In the genomic region with DNA sequence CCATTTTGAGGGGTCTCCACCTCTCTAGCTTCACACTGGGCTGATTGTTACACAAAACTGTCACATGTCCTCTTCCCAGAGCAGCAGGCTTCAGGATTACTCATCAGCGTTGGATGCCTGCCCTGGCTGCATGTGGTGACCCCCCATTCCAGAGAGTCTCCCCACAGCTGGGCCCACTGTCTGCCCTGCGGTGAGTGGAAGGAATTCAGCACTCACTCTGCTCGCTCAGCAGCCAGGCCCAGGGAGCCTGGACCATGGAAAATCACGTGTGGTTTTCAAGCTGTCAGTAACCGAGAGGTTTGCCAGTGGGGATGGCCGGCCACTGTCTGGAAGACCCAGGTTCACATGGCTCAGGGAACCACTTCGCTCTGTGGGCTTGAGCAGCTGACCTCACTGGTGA, we compare ENCODE assay signal across 8 mouse cellular contexts. TPM values are rescaled to one million over a fixed set of nuclear protein-coding genes. Genes with fewer than 3 reads are reported as not detected.
A peak's percentile ranks its signal among the peaks of the same experiment; 100 is the strongest.
DNase-seq lines count a peak whose midpoint lies in the region; ATAC-seq lines count a peak whose summit lies in the region.

No protein-coding gene starts in this region.

- H3K27me3 ChIP-seq in hindbrain, embryonic 16.5 days (replicated peaks; ENCODE audit: control insufficient read depth, insufficient read depth, low read length): peaks cover 8% of the 10 kb centered on the region
- H3K27me3 ChIP-seq in limb, embryonic 12.5 days: peaks cover 16% of the 10 kb centered on the region

- H3K9ac ChIP-seq in hindbrain, embryonic 16.5 days (ENCODE audit: low read depth, low read length): no peak overlapping the region; the same call in 1 of the 2 replicates
- no peak overlapping the region for H3K9ac ChIP-seq in limb, embryonic 12.5 days (replicated peaks)

- peak; percentile 63 for DNase-seq in adrenal gland, postnatal 10 days
- no peak for DNase-seq in adrenal gland, adult 18-20 months (ENCODE audit: low spot score in 2 of 2)
- peak; percentile 98 for DNase-seq in 3T3-L1 (ENCODE audit: low read depth, low spot score)
- DNase-seq in gastrocnemius, adult 18-20 months (ENCODE audit: low spot score): peak; percentile 65
- no peak for DNase-seq in spleen, postnatal 10 days (ENCODE audit: low spot score in 2 of 2)

- H3K27ac ChIP-seq in hindbrain, embryonic 16.5 days (ENCODE audit: low read depth, low read length): peak overlapping the region; percentile 31; the same call in 1 of the 2 replicates
- peak overlapping the region; percentile 69; the same call in 1 of the 2 replicates for H3K27ac ChIP-seq in limb, embryonic 12.5 days

- H3K9me3 ChIP-seq in hindbrain, embryonic 16.5 days (ENCODE audit: control insufficient read depth, low read length): no peaks in the 10 kb centered on the region
- H3K9me3 ChIP-seq in limb, embryonic 12.5 days: no peaks in the 10 kb centered on the region; the same call in 1 of the 2 replicates

- H3K36me3 ChIP-seq in hindbrain, embryonic 16.5 days (ENCODE audit: control insufficient read depth, insufficient read depth, low read length): no peaks in the 10 kb centered on the region
- no peaks in the 10 kb centered on the region for H3K36me3 ChIP-seq in limb, embryonic 12.5 days

- H3K4me3 ChIP-seq in hindbrain, embryonic 16.5 days (ENCODE audit: low read length): no peak overlapping the region
- no peak overlapping the region for H3K4me3 ChIP-seq in limb, embryonic 12.5 days (replicated peaks)

- no peak overlapping the region for H3K4me2 ChIP-seq in hindbrain, embryonic 16.5 days (ENCODE audit: low read length)
- H3K4me2 ChIP-seq in limb, embryonic 12.5 days: no peak overlapping the region

- 27% methylated on average over 7 of the region's 7 CpGs for WGBS in hindbrain, embryonic 16.5 days
- 44% methylated on average over 7 of the region's 7 CpGs for WGBS in limb, embryonic 12.5 days

- peaks cover 3% of the 10 kb centered on the region for H3K4me1 ChIP-seq in hindbrain, embryonic 16.5 days (ENCODE audit: control insufficient read depth, insufficient read depth, low read depth, low read length)
- H3K4me1 ChIP-seq in limb, embryonic 12.5 days (replicated peaks): peaks cover 7% of the 10 kb centered on the region

- peak; percentile 64 for ATAC-seq in hindbrain, embryonic 16.5 days
- no peak for ATAC-seq in limb, embryonic 12.5 days (ENCODE audit: insufficient number of reproducible peaks, insufficient read depth, low FRiP score, low TSS enrichment, low read depth)
- ATAC-seq in cerebellum, adult (ENCODE audit: insufficient number of reproducible peaks, low FRiP score, low TSS enrichment): no peak

RNA-seq across cellular contexts. Expression of gene Aebp1, which starts 5.8 kb away (rescaled TPM):
- total RNA-seq in adrenal gland, postnatal 10 days (2021): 100 to 1,000 TPM; 153 to 172 TPM
- 100 to 1,000 TPM; 245 to 387 TPM for total RNA-seq in adrenal gland, adult 18-20 months (2021)
- 10 to 100 TPM; 61.2 to 83.6 TPM for total RNA-seq in gastrocnemius, adult 18-20 months (2021)
- polyA plus RNA-seq in hindbrain, embryonic 16.5 days (2015; fragmentation: Nextera tagmentation; extraction: Ambion mirVana): 27.4 and 35.8 TPM in 2 replicates
- 12.5 and 15.2 TPM in 2 replicates for polyA plus RNA-seq in limb, embryonic 12.5 days (2016; fragmentation: Nextera tagmentation; extraction: Ambion mirVana)

RNA-seq across cellular contexts. Expression of gene Polm, which starts 18.1 kb away (rescaled TPM):
- total RNA-seq in adrenal gland, postnatal 10 days (2021): 10 to 100 TPM in 1 of 2 experiments, 1 to 10 TPM in 1; 6.3 to 13.7 TPM
- total RNA-seq in adrenal gland, adult 18-20 months (2021): 1 to 10 TPM; 4.9 to 5.3 TPM
- 1 to 10 TPM; 2.0 to 2.3 TPM for total RNA-seq in gastrocnemius, adult 18-20 months (2021)
- polyA plus RNA-seq in hindbrain, embryonic 16.5 days (2015; fragmentation: Nextera tagmentation; extraction: Ambion mirVana): 5.5 and 6.1 TPM in 2 replicates
- polyA plus RNA-seq in limb, embryonic 12.5 days (2016; fragmentation: Nextera tagmentation; extraction: Ambion mirVana): 9.0 and 10.0 TPM in 2 replicates

RNA-seq across cellular contexts. Expression of gene Pold2, which starts 22.2 kb away (rescaled TPM):
- 10 to 100 TPM; 48.6 to 53.0 TPM for total RNA-seq in adrenal gland, postnatal 10 days (2021)
- total RNA-seq in adrenal gland, adult 18-20 months (2021): 10 to 100 TPM; 34.1 to 44.6 TPM
- 10 to 100 TPM; 44.5 to 45.6 TPM for total RNA-seq in gastrocnemius, adult 18-20 months (2021)
- polyA plus RNA-seq in hindbrain, embryonic 16.5 days (2015; fragmentation: Nextera tagmentation; extraction: Ambion mirVana): 59.6 and 62.5 TPM in 2 replicates
- polyA plus RNA-seq in limb, embryonic 12.5 days (2016; fragmentation: Nextera tagmentation; extraction: Ambion mirVana): 127 and 129 TPM in 2 replicates

RNA-seq across cellular contexts. Expression of gene Myl7, which starts 42.7 kb away (rescaled TPM):
- total RNA-seq in adrenal gland, postnatal 10 days (2021): under 1 TPM in 1 of 2 experiments, not detected in 1; 0.66 TPM
- not detected for total RNA-seq in adrenal gland, adult 18-20 months (2021)
- not detected for total RNA-seq in gastrocnemius, adult 18-20 months (2021)
- 0.49 TPM in 1 of 2 replicates, not detected in the other for polyA plus RNA-seq in hindbrain, embryonic 16.5 days (2015; fragmentation: Nextera tagmentation; extraction: Ambion mirVana)
- polyA plus RNA-seq in limb, embryonic 12.5 days (2016; fragmentation: Nextera tagmentation; extraction: Ambion mirVana): 1.3 and 2.4 TPM in 2 replicates

RNA-seq across cellular contexts. Expression of gene Pgam2, which starts 52.4 kb away (rescaled TPM):
- 100 to 1,000 TPM in 1 of 2 experiments, 10 to 100 TPM in 1; 37.0 to 157 TPM for total RNA-seq in adrenal gland, postnatal 10 days (2021)
- total RNA-seq in adrenal gland, adult 18-20 months (2021): 1 to 10 TPM in 1 of 2 experiments, not detected in 1; 1.1 TPM
- 1,000 to 10,000 TPM; 2,496 to 2,633 TPM for total RNA-seq in gastrocnemius, adult 18-20 months (2021)
- 3.3 and 13.6 TPM in 2 replicates for polyA plus RNA-seq in hindbrain, embryonic 16.5 days (2015; fragmentation: Nextera tagmentation; extraction: Ambion mirVana)
- 36.5 and 39.0 TPM in 2 replicates for polyA plus RNA-seq in limb, embryonic 12.5 days (2016; fragmentation: Nextera tagmentation; extraction: Ambion mirVana)

Comparison
In these comparisons a context has a peak if more than half of its experiments do, and no peak if none do; other contexts are left out.
1. DNase-seq: peak in adrenal gland, postnatal 10 days (single experiment), 3T3-L1 (single experiment) and gastrocnemius, adult 18-20 months (single experiment); none in adrenal gland, adult 18-20 months (0 of 2) and spleen, postnatal 10 days (0 of 2).